Mouse (Mus musculus) kidney, postnatal 0 days (tissue): ENCODE results near the gene Slc30a3. TPM values are rescaled to one million over a fixed set of nuclear protein-coding genes. Genes with fewer than 3 reads are reported as not detected.
A peak's percentile ranks its signal among the peaks of the same experiment; 100 is the strongest.

Experiments used
- ATAC-seq: fragments of 200-750 bp; cut with Nextera tagmentation; replicated peaks from 2 replicates; pipeline ENCODE4 v1.8.0; 2017; ENCODE audit warnings: low read depth, moderate number of reproducible peaks, moderate TSS enrichment, moderate library complexity; ENCODE audit not compliant: low FRiP score
- DNase-seq: peaks from one replicate; pipeline ENCODE4 v3.0.0-alpha.2; 2016; ENCODE audit warnings: low spot score
- H3K27ac ChIP-seq: fragments of 300-500 bp; sonication (generic); 2 replicates; pipeline ENCODE4 v1.5.1; 2014; ENCODE audit warnings: mild to moderate bottlenecking
- H3K27me3 ChIP-seq: fragments of 300-500 bp; sonication (generic); 2 replicates; pipeline ENCODE4 v1.6.1; 2014; ENCODE audit warnings: low read length, mixed read lengths; ENCODE audit not compliant: insufficient read depth
- H3K36me3 ChIP-seq: fragments of 300-500 bp; sonication (generic); 2 replicates; pipeline ENCODE4 v1.6.1; 2014; ENCODE audit warnings: low read length, mixed read lengths; ENCODE audit not compliant: insufficient read depth
- H3K4me1 ChIP-seq: fragments of 300-500 bp; sonication (generic); replicated peaks from 2 replicates; pipeline ENCODE4 v1.6.1; 2014; ENCODE audit warnings: antibody characterized with exemption, low read length, mixed read lengths; ENCODE audit not compliant: insufficient read depth
- H3K4me2 ChIP-seq: fragments of 300-500 bp; sonication (generic); 2 replicates; pipeline ENCODE4 v1.6.1; 2014; ENCODE audit warnings: mild to moderate bottlenecking, low read length, moderate library complexity, mixed read lengths
- H3K4me3 ChIP-seq: fragments of 300-500 bp; sonication (generic); replicated peaks from 2 replicates; pipeline ENCODE4 v1.5.1; 2014; ENCODE audit warnings: low read depth, low read length
- H3K9ac ChIP-seq: fragments of 300-500 bp; sonication (generic); 2 replicates; pipeline ENCODE4 v1.6.1; 2014; ENCODE audit warnings: low read depth, low read length
- H3K9me3 ChIP-seq: fragments of 300-500 bp; sonication (generic); replicated peaks from 2 replicates; pipeline ENCODE4 v1.6.1; 2016; ENCODE audit warnings: low read length, inconsistent platforms, mixed read lengths
- CTCF ChIP-seq: IDR thresholded peaks from 2 replicates; pipeline ENCODE4 v1.5.1; 2016; ENCODE audit warnings: antibody characterized with exemption, low read depth, mild to moderate bottlenecking, moderate library complexity
- WGBS: fragments of 180-500 bp; shearing (Covaris S2); extraction: QIAGEN DNeasy Blood & Tissue Kit; methylation state at CpG from one replicate; pipeline ENCODE4 v1.1.7; 2014; 5-methylcytosine and 5-hydroxymethylcytosine counted together
- polyA plus RNA-seq: library from polyadenylated mRNA; unstranded; fragments of >200 nt; fragmentation: Nextera tagmentation; extraction: Ambion mirVana; gene quantifications from 2 replicates; pipeline ENCODE4 v1.2.1, GENCODE M21; 2015

Slc30a3 gene
- polyA plus RNA-seq, 1 experiment from 2014 or later, result 1.1 TPM

GRCm38 (mm10) chr5:31094100-31094798 is 13.8 kb downstream of the Slc30a3 start:
- Histone ChIP-seq H3K4me3 (peak overlapping the region; percentile 29), H3K9me3 (no peaks in the 10 kb centered on the region), H3K4me2 (peak overlapping the region; percentile 53), H3K9ac (no peak overlapping the region), H3K4me1 (peaks cover 24% of the 10 kb centered on the region), H3K27ac (no peak overlapping the region), H3K36me3 (no peaks in the 10 kb centered on the region), H3K27me3 (peaks cover 71% of the 10 kb centered on the region)
- no peak for TF ChIP-seq CTCF
- under 1% methylated on average over 29 of the region's 29 CpGs for WGBS
- ATAC-seq, result no peak
- DNase-seq, result no peak

- WGBS, result 2% methylated on average over 44 of the region's 54 CpGs
- H3K27ac ChIP-seq, result no peak overlapping the region
- no peak for DNase-seq
- no peak for TF ChIP-seq CTCF
- H3K36me3 ChIP-seq, result no peaks in the 10 kb centered on the region
- peak overlapping the region; percentile 55 for H3K4me2 ChIP-seq
- no peaks in the 10 kb centered on the region for H3K9me3 ChIP-seq
- H3K27me3 ChIP-seq, result peaks cover 71% of the 10 kb centered on the region
- peak overlapping the region; percentile 33 for H3K4me3 ChIP-seq
- 0 out of 2 replicates have a peak overlapping the region, but pooled peaks have one; percentile 5 for H3K9ac ChIP-seq
- peaks cover 24% of the 10 kb centered on the region for H3K4me1 ChIP-seq
- ATAC-seq, result 0 out of 2 replicates have a peak, but pooled peaks have one; percentile 40
These were observed 14.6 kb downstream of the Slc30a3 start for GRCm38 (mm10) chr5:31093151-31094041.

- TF ChIP-seq CTCF, result no peak
- no peak for DNase-seq
- H3K4me1 ChIP-seq, result peaks cover 24% of the 10 kb centered on the region
- H3K27ac ChIP-seq, result no peak overlapping the region
- peak overlapping the region; percentile 55 for H3K4me2 ChIP-seq
- no peaks in the 10 kb centered on the region for H3K36me3 ChIP-seq
- 3% methylated on average over 49 of the region's 53 CpGs for WGBS
- peaks cover 67% of the 10 kb centered on the region for H3K27me3 ChIP-seq
- peak overlapping the region; percentile 33 for H3K4me3 ChIP-seq
- H3K9ac ChIP-seq, result 0 out of 2 replicates have a peak overlapping the region, but pooled peaks have one; percentile 5
- ATAC-seq, result no peak
- H3K9me3 ChIP-seq, result no peaks in the 10 kb centered on the region
These were observed 15.6 kb downstream of the Slc30a3 start for GRCm38 (mm10) chr5:31092231-31092975.

- Histone ChIP-seq H3K9me3 (no peaks in the 10 kb centered on the region), H3K27ac (no peak overlapping the region), H3K4me2 (no peak overlapping the region), H3K4me3 (no peak overlapping the region), H3K9ac (no peak overlapping the region), H3K4me1 (peaks cover 7% of the 10 kb centered on the region), H3K27me3 (peaks cover 29% of the 10 kb centered on the region), H3K36me3 (no peaks in the 10 kb centered on the region)
- TF ChIP-seq CTCF, result no peak
- no peak for DNase-seq
- ATAC-seq, result no peak
- 65% methylated on average over 2 of the region's 2 CpGs for WGBS
These were observed 20.9 kb downstream of the Slc30a3 start for GRCm38 (mm10) chr5:31087131-31087530.

GRCm38 (mm10) chr5:31086606-31087005 is 21.4 kb downstream of the Slc30a3 start:
- ATAC-seq, result no peak
- Histone ChIP-seq H3K4me2 (no peak overlapping the region), H3K4me3 (no peak overlapping the region), H3K27me3 (peaks cover 23% of the 10 kb centered on the region), H3K4me1 (peaks cover 7% of the 10 kb centered on the region), H3K9ac (no peak overlapping the region), H3K27ac (no peak overlapping the region), H3K9me3 (no peaks in the 10 kb centered on the region), H3K36me3 (no peaks in the 10 kb centered on the region)
- WGBS, result 36% methylated on average over 7 of the region's 7 CpGs
- TF ChIP-seq CTCF, result no peak
- DNase-seq, result no peak

- Histone ChIP-seq H3K4me2 (no peak overlapping the region), H3K4me1 (peaks cover 7% of the 10 kb centered on the region), H3K9ac (no peak overlapping the region), H3K27me3 (no peaks in the 10 kb centered on the region), H3K36me3 (no peaks in the 10 kb centered on the region), H3K27ac (no peak overlapping the region), H3K9me3 (no peaks in the 10 kb centered on the region), H3K4me3 (no peak overlapping the region)
- ATAC-seq (no peak; the same call in 1 of the 2 replicates), DNase-seq (peak; percentile 49)
- 4% methylated on average over 8 of the region's 8 CpGs for WGBS
- TF ChIP-seq CTCF, result no peak
These were observed 24.1 kb downstream of the Slc30a3 start for GRCm38 (mm10) chr5:31083949-31084348.
